In genomic region chr2:43992510-43992909, GRCm38 (mm10) we compare ENCODE assay signal across 23 mouse cellular contexts.
"Had no signal": no experiment of that assay in that cellular context is flagged by ENCODE, and none has a peak within 500 bp of the region (broad histone marks: within the 10 kb centered on the region; RNA-seq: fewer than 3 reads in every experiment).

No protein-coding gene starts in this region.

- H3K27me3 ChIP-seq: limb, embryonic 13.5 days; liver, embryonic 12.5 days; liver, embryonic 15.5 days; lung, embryonic 15.5 days; neural tube, embryonic 12.5 days; neural tube, embryonic 15.5 days had no signal

- DNase-seq: kidney, adult 18-20 months; kidney, adult 9 months; kidney, postnatal 14 days; kidney, postnatal 4 days; layer of hippocampus, adult 9-11 months; liver; lung, adult 18-20 months; lung, postnatal 14 days; lung, postnatal 4 days; midbrain, embryonic 14.5 days; right cerebral cortex, adult 18-20 months; right cerebral cortex, postnatal 14 days; right cerebral cortex, postnatal 4 days; thymus, postnatal 4 days had no signal

- H3K36me3 ChIP-seq: limb, embryonic 10.5 days; limb, embryonic 13.5 days; liver, embryonic 12.5 days; liver, embryonic 15.5 days; lung, embryonic 15.5 days; neural tube, embryonic 12.5 days; neural tube, embryonic 15.5 days had no signal

- H3K27ac ChIP-seq: limb, embryonic 10.5 days; limb, embryonic 13.5 days; liver, embryonic 12.5 days; liver, embryonic 15.5 days; lung, embryonic 15.5 days; neural tube, embryonic 12.5 days; neural tube, embryonic 15.5 days; stomach, postnatal 0 days had no signal

- H3K9ac ChIP-seq: limb, embryonic 13.5 days; liver, embryonic 12.5 days; liver, embryonic 15.5 days; lung, embryonic 15.5 days; neural tube, embryonic 12.5 days; neural tube, embryonic 15.5 days had no signal

- H3K4me3 ChIP-seq: limb, embryonic 10.5 days; limb, embryonic 13.5 days; liver, embryonic 12.5 days; liver, embryonic 15.5 days; lung, embryonic 15.5 days; neural tube, embryonic 12.5 days; neural tube, embryonic 15.5 days had no signal

- ATAC-seq: liver, embryonic 12.5 days had no signal

- H3K9me3 ChIP-seq: limb, embryonic 10.5 days; limb, embryonic 13.5 days; liver, embryonic 12.5 days; liver, embryonic 15.5 days; lung, embryonic 15.5 days; neural tube, embryonic 12.5 days; neural tube, embryonic 15.5 days had no signal

- H3K4me1 ChIP-seq: limb, embryonic 10.5 days; limb, embryonic 13.5 days; liver, embryonic 12.5 days; liver, embryonic 15.5 days; lung, embryonic 15.5 days; neural tube, embryonic 12.5 days; neural tube, embryonic 15.5 days had no signal

- H3K4me2 ChIP-seq: limb, embryonic 13.5 days; liver, embryonic 12.5 days; liver, embryonic 15.5 days; lung, embryonic 15.5 days; midbrain, embryonic 11.5 days; neural tube, embryonic 12.5 days; neural tube, embryonic 15.5 days had no signal
